Mouse (Mus musculus) bone marrow macrophage, adult 2 months (primary cell): ENCODE results near the gene Angptl1. TPM values are rescaled to one million over a fixed set of nuclear protein-coding genes. Genes with fewer than 3 reads are reported as not detected.

Experiments
- H3K27ac ChIP-seq: 2 replicates; pipeline ENCODE4 v1.5.1; 2012; ENCODE audit warnings: low read depth, low read length; ENCODE audit not compliant: insufficient read depth
- H3K4me1 ChIP-seq: 2 replicates; pipeline ENCODE4 v1.6.1; 2012; ENCODE audit warnings: low read length; ENCODE audit not compliant: control insufficient read depth, insufficient read depth
- H3K4me3 ChIP-seq: 2 replicates; pipeline ENCODE4 v1.5.1; 2012; ENCODE audit warnings: mild to moderate bottlenecking, low read length, moderate library complexity; ENCODE audit not compliant: insufficient read depth
- CTCF ChIP-seq: IDR thresholded peaks from 2 replicates; pipeline ENCODE4 v1.5.1; 2012; ENCODE audit warnings: low read depth, mild to moderate bottlenecking, low read length, moderate library complexity
- POLR2A ChIP-seq: IDR thresholded peaks from 2 replicates; pipeline ENCODE4 v1.6.1; 2012; ENCODE audit warnings: mild to moderate bottlenecking, low read depth, low read length, borderline replicate concordance
- polyA plus RNA-seq: library from polyadenylated mRNA; stranded (reverse); fragments of >200 nt; gene quantifications from 2 replicates; pipeline ENCODE4 v1.2.4, GENCODE M21; 2012; ENCODE audit not compliant: missing spikeins, insufficient read depth, insufficient read length

Angptl1 gene
- not detected in 2 replicates for polyA plus RNA-seq

DNA sequence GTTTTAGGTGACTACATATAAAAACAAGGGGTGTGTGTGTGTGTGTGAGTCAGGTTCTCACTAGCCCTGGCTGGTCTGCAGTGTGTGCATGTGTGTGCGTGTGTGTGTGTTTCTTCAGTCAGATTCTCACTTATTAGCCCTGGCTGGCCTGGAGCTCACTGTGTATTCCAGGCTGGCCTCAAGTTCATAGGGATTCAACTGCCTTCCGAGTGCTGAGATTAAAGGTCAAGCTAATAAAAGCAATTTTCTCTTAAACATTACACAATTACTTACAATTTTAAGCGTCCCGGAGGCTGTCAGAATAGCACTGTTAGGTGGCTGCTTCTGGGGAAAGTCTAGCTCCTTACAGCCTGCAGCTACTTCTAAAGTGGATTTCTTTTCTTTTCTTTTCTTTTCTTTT lies at the start of gene Angptl1:
Gene Angptl1, plus strand, starts transcription at position 386 of the 400 bp plus-strand sequence.
- Histone ChIP-seq H3K27ac (no peak within 1 kb of the TSS), H3K4me3 (no peak within 1 kb of the TSS), H3K4me1 (no peaks in the 10 kb centered on the region)
- TF ChIP-seq CTCF (no peak), POLR2A (no peak)

DNA sequence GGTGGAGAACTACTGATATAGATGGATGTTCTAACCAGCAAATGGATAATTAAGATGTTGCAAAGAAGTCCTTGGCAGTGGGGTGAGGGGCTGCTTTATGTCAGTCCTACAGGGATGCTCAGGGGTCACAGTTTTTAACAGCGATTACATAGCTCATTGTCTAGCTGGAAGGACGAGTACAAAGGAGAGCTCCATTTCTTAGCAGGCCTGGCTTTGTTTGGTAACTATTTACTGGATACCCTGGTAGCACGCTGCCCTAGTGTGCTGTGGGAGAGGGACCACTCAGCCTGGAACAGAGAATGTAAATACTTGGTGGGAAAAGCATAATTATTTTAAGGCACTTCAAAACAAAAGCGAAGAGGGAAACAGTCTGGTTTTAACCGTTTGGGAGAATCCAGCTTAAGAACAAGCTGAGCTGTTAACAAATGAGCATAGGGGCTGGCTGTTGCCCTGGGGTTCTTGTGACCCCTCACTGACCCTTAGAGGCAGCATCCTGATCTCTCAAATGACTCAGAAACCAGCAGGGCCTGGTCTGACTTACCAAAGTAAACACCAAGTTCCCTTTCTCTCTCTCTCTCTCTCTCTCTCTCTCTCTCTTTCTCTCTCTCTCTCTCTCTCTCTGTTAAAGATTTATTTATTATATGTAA lies 48.4 kb upstream of the Angptl1 start:
- TF ChIP-seq POLR2A (no peak), CTCF (no peak)

DNA sequence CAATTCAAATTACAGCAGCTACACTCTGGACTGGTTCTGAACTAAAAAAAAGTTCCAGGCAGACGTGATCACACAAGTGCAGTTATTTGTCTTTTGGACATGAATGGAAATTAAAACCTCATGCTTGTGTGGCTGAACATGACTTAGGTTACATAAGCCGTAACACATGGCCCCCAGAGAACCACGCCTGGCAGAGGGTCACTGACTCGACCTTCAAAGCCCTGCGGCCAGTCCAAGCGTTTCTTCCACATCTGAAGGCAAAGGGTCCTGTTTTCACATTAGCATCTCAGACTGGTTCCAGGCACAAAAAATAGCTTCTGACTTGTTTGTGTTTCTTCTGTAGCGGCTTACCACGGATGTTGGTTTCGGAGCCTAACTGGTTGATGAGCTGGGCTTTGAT lies 42.1 kb upstream of the Angptl1 start:
- no peak overlapping the region for H3K4me3 ChIP-seq
- TF ChIP-seq POLR2A: no peak
- no peak for TF ChIP-seq CTCF
- H3K4me1 ChIP-seq: no peaks in the 10 kb centered on the region
- H3K27ac ChIP-seq: no peak overlapping the region

More for the DNA sequence above, 48.4 kb upstream of the Angptl1 start:
- Histone ChIP-seq H3K4me1 (no peaks in the 10 kb centered on the region), H3K27ac (no peak overlapping the region), H3K4me3 (no peak overlapping the region)

DNA sequence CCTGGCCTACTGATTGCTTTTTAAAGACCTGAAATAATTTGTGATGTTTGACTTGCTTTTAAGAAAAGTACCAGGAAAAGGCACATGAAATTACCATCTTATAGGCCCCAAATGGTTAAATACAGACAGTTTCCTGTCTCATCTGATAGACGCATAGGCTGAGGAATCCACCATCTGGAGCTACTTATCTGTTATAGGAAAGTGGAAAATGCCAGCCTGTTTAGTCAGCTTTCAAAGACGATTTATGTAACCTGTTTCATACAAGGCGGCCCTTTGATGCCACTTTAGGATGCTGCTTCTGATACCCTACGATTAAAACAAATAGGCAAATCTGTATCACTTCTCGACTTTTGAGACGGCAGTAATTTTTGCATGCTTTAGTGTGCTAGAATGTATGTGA lies 37.1 kb upstream of the Angptl1 start:
- H3K27ac ChIP-seq: no peak overlapping the region
- H3K4me3 ChIP-seq: no peak overlapping the region
- H3K4me1 ChIP-seq: peaks cover 5% of the 10 kb centered on the region
- TF ChIP-seq POLR2A: no peak
- no peak for TF ChIP-seq CTCF

DNA sequence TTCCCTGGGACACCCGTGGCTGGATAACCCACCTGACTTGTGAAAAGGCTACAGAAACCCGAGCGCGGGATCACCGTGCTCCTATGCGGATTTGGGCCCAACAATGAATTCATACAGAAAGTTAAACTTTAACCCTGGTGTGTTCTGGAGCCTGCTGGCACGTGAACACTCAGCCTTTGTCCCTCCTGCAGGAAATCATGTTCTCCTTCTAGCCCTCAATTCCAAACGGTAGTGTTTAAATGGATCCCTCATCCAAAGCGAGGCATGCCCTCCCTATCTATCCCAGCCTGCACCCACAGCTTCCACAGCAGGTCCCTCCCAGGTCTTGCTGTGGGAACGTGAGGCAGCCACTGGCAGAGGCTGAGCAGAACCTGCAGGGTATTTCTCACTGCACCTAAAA lies 30.0 kb upstream of the Angptl1 start:
- H3K4me1 ChIP-seq: peaks cover 3% of the 10 kb centered on the region
- H3K27ac ChIP-seq: no peak overlapping the region
- no peak overlapping the region for H3K4me3 ChIP-seq
- TF ChIP-seq POLR2A (no peak), CTCF (no peak)

DNA sequence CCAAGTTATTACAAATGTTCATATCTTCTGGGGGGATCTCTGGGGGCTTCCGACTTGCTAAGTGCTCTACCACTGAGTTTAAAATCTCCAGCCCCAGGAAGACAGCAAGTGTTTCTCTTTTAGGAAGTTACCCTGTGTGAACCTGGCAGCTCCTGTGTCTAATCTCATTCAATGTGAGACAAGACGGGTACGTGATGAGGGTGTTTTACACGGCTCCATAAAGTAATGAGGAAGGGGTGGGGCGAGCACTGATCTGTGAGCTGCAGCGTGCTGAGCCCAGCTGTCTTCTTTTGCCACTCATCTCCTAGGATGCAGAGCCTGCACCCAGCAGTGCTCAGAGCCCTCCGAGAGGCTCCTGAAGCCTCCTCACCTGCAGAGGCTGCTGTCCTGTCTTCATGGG lies 26.4 kb upstream of the Angptl1 start:
- no peak overlapping the region for H3K4me3 ChIP-seq
- no peak overlapping the region for H3K27ac ChIP-seq
- H3K4me1 ChIP-seq: no peaks in the 10 kb centered on the region
- TF ChIP-seq CTCF (no peak), POLR2A (no peak)

DNA sequence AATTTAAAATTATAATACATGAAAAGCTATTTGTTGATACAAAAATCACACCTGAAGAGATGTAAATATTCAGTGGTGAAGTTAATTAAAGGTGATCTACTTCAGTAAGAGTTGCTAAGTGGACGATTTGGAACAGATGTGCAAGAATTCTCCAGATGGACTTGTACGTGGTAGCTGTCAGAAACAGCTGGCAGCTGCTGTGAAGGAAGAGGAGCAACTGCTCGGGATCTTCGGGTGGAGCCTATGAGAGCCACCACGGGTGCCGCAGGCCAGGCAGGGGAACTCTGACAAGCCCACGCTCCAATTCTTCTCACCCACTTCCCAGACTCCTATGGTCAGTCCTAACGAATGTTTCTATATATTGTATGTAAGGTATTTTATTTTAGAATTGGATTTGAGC lies 25.6 kb upstream of the Angptl1 start:
- H3K4me1 ChIP-seq: no peaks in the 10 kb centered on the region
- TF ChIP-seq CTCF: no peak
- TF ChIP-seq POLR2A: no peak

DNA sequence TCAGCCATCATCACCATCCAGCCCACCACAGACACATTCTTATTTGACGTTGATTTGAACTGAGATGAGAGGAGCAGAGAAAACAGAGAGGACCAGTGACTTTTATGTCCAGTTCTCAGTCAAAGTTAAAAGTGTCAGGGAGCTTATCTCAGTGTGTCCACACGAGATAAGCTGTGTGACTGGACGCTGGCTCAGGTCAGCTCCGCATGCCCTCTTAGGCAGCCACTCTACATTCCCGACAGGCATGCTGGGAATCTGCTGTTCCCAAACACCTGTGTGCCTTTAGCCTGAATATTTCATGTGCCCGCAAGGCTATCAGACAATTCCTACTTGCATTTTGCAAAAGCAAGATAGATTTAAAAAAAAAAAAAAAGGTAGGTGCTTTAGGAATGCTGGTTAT lies 24.9 kb upstream of the Angptl1 start:
- TF ChIP-seq CTCF (no peak), POLR2A (no peak)
- Histone ChIP-seq H3K27ac (no peak overlapping the region), H3K4me3 (no peak overlapping the region), H3K4me1 (no peaks in the 10 kb centered on the region)

More for the DNA sequence above, 25.6 kb upstream of the Angptl1 start:
- no peak overlapping the region for H3K4me3 ChIP-seq
- no peak overlapping the region for H3K27ac ChIP-seq

DNA sequence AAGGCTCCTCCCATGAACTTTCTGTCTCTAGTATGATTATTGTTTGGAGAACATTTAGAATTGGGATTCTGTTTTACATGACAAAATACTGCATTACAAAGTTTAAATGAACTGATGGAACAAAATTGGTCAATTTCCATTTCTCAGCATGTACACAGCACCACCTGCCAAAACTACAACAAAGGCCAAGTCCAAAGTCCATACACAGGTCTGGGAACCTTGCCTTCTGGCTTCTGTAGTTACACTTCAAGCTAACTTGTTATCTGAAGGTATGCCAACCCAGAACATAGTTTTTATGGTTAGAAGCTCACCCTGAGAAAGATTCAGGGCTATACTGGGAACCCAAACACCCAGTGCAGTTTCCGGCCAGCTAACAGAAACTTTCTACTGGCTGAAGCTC lies 19.1 kb upstream of the Angptl1 start:
- Histone ChIP-seq H3K4me3 (no peak overlapping the region), H3K4me1 (no peaks in the 10 kb centered on the region), H3K27ac (no peak overlapping the region)
- TF ChIP-seq CTCF (no peak), POLR2A (no peak)

DNA sequence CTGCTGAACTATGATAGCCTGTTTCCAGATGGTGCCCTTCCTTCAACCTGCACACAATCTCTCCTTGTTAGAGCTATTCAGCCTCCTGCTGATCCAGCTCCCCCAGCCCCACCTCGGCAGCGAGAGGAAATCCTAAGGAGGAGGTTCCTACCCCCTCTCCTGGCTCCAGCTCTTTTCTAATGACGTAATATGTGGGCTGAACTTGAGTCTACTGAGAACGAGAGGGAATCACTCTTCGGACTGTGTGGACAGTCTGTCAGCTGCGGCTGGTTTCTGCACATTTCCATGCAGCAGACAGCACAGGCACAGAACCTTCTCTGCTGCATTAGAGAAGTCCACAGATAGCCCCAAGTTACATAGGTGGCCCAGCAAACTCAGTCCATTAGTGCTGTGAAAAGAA lies 333 bp downstream of the Angptl1 start:
- no peaks in the 10 kb centered on the region for H3K4me1 ChIP-seq
- H3K4me3 ChIP-seq: no peak overlapping the region
- no peak for TF ChIP-seq CTCF
- no peak for TF ChIP-seq POLR2A
- no peak overlapping the region for H3K27ac ChIP-seq
